Comparison of ENCODE assay signal across 25 mouse cellular contexts in the genomic region with DNA sequence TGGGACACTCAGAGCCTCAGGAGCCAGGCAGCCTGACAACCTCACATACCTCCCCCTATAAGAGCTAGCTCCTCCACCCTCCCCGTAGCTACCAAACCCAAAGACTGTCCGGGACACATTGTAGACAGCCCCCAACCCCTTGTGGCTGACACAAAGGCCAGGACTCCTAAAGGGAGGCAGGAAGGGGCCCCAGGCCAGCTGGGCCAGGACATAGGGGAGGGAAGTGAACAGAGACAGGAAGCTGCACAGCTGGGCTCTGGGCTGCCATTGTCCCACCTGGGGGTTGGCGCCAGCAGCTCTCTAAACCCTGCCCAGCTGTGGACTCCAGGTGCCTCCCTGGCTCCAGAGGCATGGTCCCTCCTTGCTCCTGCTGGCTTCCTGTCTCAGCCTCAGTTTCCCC. TPM values are rescaled to one million over a fixed set of nuclear protein-coding genes. Genes with fewer than 3 reads are reported as not detected.
A peak's percentile ranks its signal among the peaks of the same experiment; 100 is the strongest.
DNase-seq lines count a peak whose midpoint lies in the region; ATAC-seq and TF ChIP-seq lines count a peak whose summit lies in the region.
"Had no signal": no experiment of that assay in that cellular context is flagged by ENCODE, and none has a peak within 500 bp of the region (broad histone marks: within the 10 kb centered on the region; RNA-seq: fewer than 3 reads in every experiment).

No protein-coding gene starts in this region.

- H3K4me2 ChIP-seq in kidney, embryonic 16.5 days (replicated peaks; ENCODE audit: low read depth, low read length) = no peak overlapping the region
- no peak overlapping the region for H3K4me2 ChIP-seq in kidney, embryonic 14.5 days (replicated peaks; ENCODE audit: low read depth, low read length)
- no peak overlapping the region for H3K4me2 ChIP-seq in stomach, embryonic 15.5 days
- H3K4me2 ChIP-seq in stomach, postnatal 0 days (replicated peaks; ENCODE audit: low read depth) = no peak overlapping the region
- no peak overlapping the region for H3K4me2 ChIP-seq in stomach, embryonic 16.5 days (ENCODE audit: low read depth, low read length)
- H3K4me2 ChIP-seq: forebrain, embryonic 12.5 days had no signal

- WGBS in kidney, embryonic 16.5 days = 71% methylated on average over 3 of the region's 3 CpGs
- WGBS in kidney, embryonic 14.5 days = 59% methylated on average over 3 of the region's 3 CpGs
- 56% methylated on average over 3 of the region's 3 CpGs for WGBS in stomach, embryonic 15.5 days
- WGBS in stomach, postnatal 0 days = 72% methylated on average over 3 of the region's 3 CpGs
- WGBS in stomach, embryonic 16.5 days = 63% methylated on average over 3 of the region's 3 CpGs

- H3K27ac ChIP-seq in kidney, embryonic 16.5 days (ENCODE audit: low read length) = no peak overlapping the region
- no peak overlapping the region for H3K27ac ChIP-seq in kidney, embryonic 14.5 days (ENCODE audit: low read depth, low read length)
- no peak overlapping the region for H3K27ac ChIP-seq in stomach, embryonic 15.5 days
- H3K27ac ChIP-seq in stomach, postnatal 0 days (replicated peaks) = no peak overlapping the region
- H3K27ac ChIP-seq in stomach, embryonic 16.5 days (ENCODE audit: low read length) = no peak overlapping the region
- H3K27ac ChIP-seq: forebrain, embryonic 12.5 days; left cerebral cortex, adult 2 months had no signal

- H3K9ac ChIP-seq in kidney, embryonic 16.5 days (replicated peaks; ENCODE audit: low read length) = no peak overlapping the region
- H3K9ac ChIP-seq in kidney, embryonic 14.5 days (ENCODE audit: low read depth, low read length) = no peak overlapping the region
- H3K9ac ChIP-seq in stomach, embryonic 15.5 days = no peak overlapping the region
- H3K9ac ChIP-seq in stomach, postnatal 0 days (ENCODE audit: low read length) = no peak overlapping the region
- H3K9ac ChIP-seq in stomach, embryonic 16.5 days (ENCODE audit: low read length) = no peak overlapping the region
- H3K9ac ChIP-seq: forebrain, embryonic 12.5 days had no signal

- DNase-seq in stomach, postnatal 0 days (ENCODE audit: low spot score) = no peak
- DNase-seq in adrenal gland, postnatal 4 days (ENCODE audit: low spot score in 2 of 2) = no peak
- DNase-seq in testis, postnatal 14 days (ENCODE audit: low spot score) = no peak
- no peak for DNase-seq in layer of hippocampus, postnatal 25 days (ENCODE audit: extremely low spot score in 1 of 2, low spot score in 1 of 2)
- DNase-seq: cerebellum, adult 9-10 months; heart, adult 18-20 months; kidney, adult 18-20 months; kidney, postnatal 25 days; left cerebral cortex, postnatal 4 days; retina, postnatal 1 day had no signal

- no peak for TF ChIP-seq EP300 in stomach, postnatal 0 days (optimal IDR thresholded peaks at IDR 0.05)

- H3K27me3 ChIP-seq in kidney, embryonic 16.5 days (ENCODE audit: insufficient read depth, low read length) = no peaks in the 10 kb centered on the region
- no peaks in the 10 kb centered on the region for H3K27me3 ChIP-seq in kidney, embryonic 14.5 days (ENCODE audit: control insufficient read depth, insufficient read depth, low read length)
- H3K27me3 ChIP-seq in stomach, embryonic 15.5 days (replicated peaks) = no peaks in the 10 kb centered on the region
- no peaks in the 10 kb centered on the region for H3K27me3 ChIP-seq in stomach, postnatal 0 days (ENCODE audit: control insufficient read depth, insufficient read depth, low read length)
- H3K27me3 ChIP-seq in stomach, embryonic 16.5 days (ENCODE audit: control insufficient read depth, insufficient read depth, low read length) = no peaks in the 10 kb centered on the region
- H3K27me3 ChIP-seq: forebrain, embryonic 12.5 days had no signal

- peak; percentile 57 for ATAC-seq in kidney, embryonic 16.5 days (ENCODE audit: low FRiP score, low TSS enrichment)
- no peak for ATAC-seq in kidney, embryonic 14.5 days (ENCODE audit: low FRiP score, low TSS enrichment)
- peak; percentile 27; the same call in 1 of the 2 replicates for ATAC-seq in stomach, embryonic 15.5 days (ENCODE audit: insufficient read depth, low FRiP score, low read depth)
- no peak for ATAC-seq in stomach, postnatal 0 days (ENCODE audit: low FRiP score, low TSS enrichment)
- peak; percentile 53; the same call in 1 of the 2 replicates for ATAC-seq in stomach, embryonic 16.5 days (ENCODE audit: insufficient read depth, low FRiP score)
- ATAC-seq: lung, postnatal 0 days had no signal

- H3K4me3 ChIP-seq in kidney, embryonic 16.5 days (ENCODE audit: low read length) = no peak overlapping the region
- H3K4me3 ChIP-seq in kidney, embryonic 14.5 days (ENCODE audit: low read length) = no peak overlapping the region
- H3K4me3 ChIP-seq in stomach, embryonic 15.5 days (replicated peaks) = no peak overlapping the region
- H3K4me3 ChIP-seq in stomach, postnatal 0 days (ENCODE audit: low read depth, low read length) = no peak overlapping the region
- H3K4me3 ChIP-seq in stomach, embryonic 16.5 days (replicated peaks; ENCODE audit: low read length) = no peak overlapping the region
- H3K4me3 ChIP-seq: forebrain, embryonic 12.5 days; left cerebral cortex, adult 2 months; megakaryocyte, embryonic 14.5 days had no signal

- TF ChIP-seq CTCF in stomach, postnatal 0 days (IDR thresholded peaks at IDR 0.05; ENCODE audit: low read depth) = no peak

- H3K4me1 ChIP-seq in kidney, embryonic 16.5 days (ENCODE audit: insufficient read depth, low read length) = no peaks in the 10 kb centered on the region
- no peaks in the 10 kb centered on the region for H3K4me1 ChIP-seq in kidney, embryonic 14.5 days (ENCODE audit: control insufficient read depth, insufficient read depth, low read length)
- H3K4me1 ChIP-seq in stomach, embryonic 15.5 days = no peaks in the 10 kb centered on the region
- no peaks in the 10 kb centered on the region for H3K4me1 ChIP-seq in stomach, postnatal 0 days (replicated peaks; ENCODE audit: control insufficient read depth, insufficient read depth)
- no peaks in the 10 kb centered on the region for H3K4me1 ChIP-seq in stomach, embryonic 16.5 days (ENCODE audit: control insufficient read depth, insufficient read depth, low read length)

- no peaks in the 10 kb centered on the region for H3K9me3 ChIP-seq in kidney, embryonic 16.5 days (ENCODE audit: low read length)
- H3K9me3 ChIP-seq in kidney, embryonic 14.5 days (ENCODE audit: control insufficient read depth, low read length) = no peaks in the 10 kb centered on the region
- H3K9me3 ChIP-seq in stomach, embryonic 15.5 days = no peaks in the 10 kb centered on the region
- H3K9me3 ChIP-seq in stomach, postnatal 0 days (ENCODE audit: control insufficient read depth, low read length) = no peaks in the 10 kb centered on the region
- no peaks in the 10 kb centered on the region for H3K9me3 ChIP-seq in stomach, embryonic 16.5 days (replicated peaks; ENCODE audit: control insufficient read depth, low read length)
- H3K9me3 ChIP-seq: forebrain, embryonic 12.5 days; megakaryocyte, embryonic 14.5 days had no signal

- no peaks in the 10 kb centered on the region for H3K36me3 ChIP-seq in kidney, embryonic 16.5 days (ENCODE audit: insufficient read depth, low read length)
- H3K36me3 ChIP-seq in kidney, embryonic 14.5 days (ENCODE audit: control insufficient read depth, insufficient read depth, low read length) = no peaks in the 10 kb centered on the region
- no peaks in the 10 kb centered on the region for H3K36me3 ChIP-seq in stomach, embryonic 15.5 days
- H3K36me3 ChIP-seq in stomach, postnatal 0 days (ENCODE audit: control insufficient read depth, insufficient read depth, low read length) = no peaks in the 10 kb centered on the region
- H3K36me3 ChIP-seq in stomach, embryonic 16.5 days (ENCODE audit: control insufficient read depth, insufficient read depth, low read length) = no peaks in the 10 kb centered on the region
- H3K36me3 ChIP-seq: forebrain, embryonic 12.5 days had no signal

RNA-seq across cellular contexts. Expression of a gene that starts 8.0 kb away (rescaled TPM):
- polyA plus RNA-seq in kidney, embryonic 16.5 days (2015; fragmentation: Nextera tagmentation; extraction: Ambion mirVana) = 0.27 TPM in 1 of 2 replicates, not detected in the other
- polyA plus RNA-seq in kidney, embryonic 14.5 days (2014; fragmentation: Nextera tagmentation; extraction: Ambion mirVana) = 0.34 TPM in 1 of 2 replicates, not detected in the other
- 0.23 and 0.39 TPM in 2 replicates for polyA plus RNA-seq in stomach, embryonic 15.5 days (2015; fragmentation: Nextera tagmentation; extraction: Ambion mirVana)
- polyA plus RNA-seq in stomach, postnatal 0 days (2015; fragmentation: Nextera tagmentation; extraction: Ambion mirVana) = 0.17 TPM in 2 replicates
- polyA plus RNA-seq in stomach, embryonic 16.5 days (2015; fragmentation: Nextera tagmentation; extraction: Ambion mirVana) = 0.71 TPM in 1 of 2 replicates, not detected in the other
- total RNA-seq in adrenal gland, postnatal 4 days (2021) = not detected
- not detected for total RNA-seq in layer of hippocampus, postnatal 25 days (2021)
- total RNA-seq: adrenal gland, adult 18-20 months; gastrocnemius, adult 8-10 months; heart, adult 18-20 months; hematopoietic stem cell, adult 5-6 weeks; left cerebral cortex, adult 2 months; left cerebral cortex, postnatal 4 days; liver, adult 2 months had no signal
- polyA plus RNA-seq: C2C12; forebrain, embryonic 12.5 days; heart, embryonic 14.5 days; liver, adult 2 months; lung, postnatal 0 days; testis, adult 2 months had no signal

RNA-seq across cellular contexts. Expression of a gene that starts 50.3 kb away (rescaled TPM):
- 36.3 and 38.9 TPM in 2 replicates for polyA plus RNA-seq in kidney, embryonic 16.5 days (2015; fragmentation: Nextera tagmentation; extraction: Ambion mirVana)
- polyA plus RNA-seq in kidney, embryonic 14.5 days (2014; fragmentation: Nextera tagmentation; extraction: Ambion mirVana) = 32.2 and 39.0 TPM in 2 replicates
- polyA plus RNA-seq in stomach, embryonic 15.5 days (2015; fragmentation: Nextera tagmentation; extraction: Ambion mirVana) = 24.5 and 25.6 TPM in 2 replicates
- 11.1 and 11.4 TPM in 2 replicates for polyA plus RNA-seq in stomach, postnatal 0 days (2015; fragmentation: Nextera tagmentation; extraction: Ambion mirVana)
- 21.5 and 21.6 TPM in 2 replicates for polyA plus RNA-seq in stomach, embryonic 16.5 days (2015; fragmentation: Nextera tagmentation; extraction: Ambion mirVana)
- total RNA-seq in adrenal gland, postnatal 4 days (2021) = 10 to 100 TPM; 23.5 to 24.4 TPM
- total RNA-seq in layer of hippocampus, postnatal 25 days (2021) = 10 to 100 TPM; 20.0 to 29.8 TPM

RNA-seq across cellular contexts. Expression of a gene that starts 51.5 kb away (rescaled TPM):
- 24.1 and 25.7 TPM in 2 replicates for polyA plus RNA-seq in kidney, embryonic 16.5 days (2015; fragmentation: Nextera tagmentation; extraction: Ambion mirVana)
- polyA plus RNA-seq in kidney, embryonic 14.5 days (2014; fragmentation: Nextera tagmentation; extraction: Ambion mirVana) = 13.3 and 17.5 TPM in 2 replicates
- polyA plus RNA-seq in stomach, embryonic 15.5 days (2015; fragmentation: Nextera tagmentation; extraction: Ambion mirVana) = 21.1 and 21.7 TPM in 2 replicates
- polyA plus RNA-seq in stomach, postnatal 0 days (2015; fragmentation: Nextera tagmentation; extraction: Ambion mirVana) = 12.8 and 15.8 TPM in 2 replicates
- polyA plus RNA-seq in stomach, embryonic 16.5 days (2015; fragmentation: Nextera tagmentation; extraction: Ambion mirVana) = 22.6 and 27.4 TPM in 2 replicates
- 10 to 100 TPM; 11.0 to 11.8 TPM for total RNA-seq in adrenal gland, postnatal 4 days (2021)
- 10 to 100 TPM; 18.8 to 19.5 TPM for total RNA-seq in layer of hippocampus, postnatal 25 days (2021)

Comparison
In these comparisons a context has a peak if more than half of its experiments do, and no peak if none do; other contexts are left out.
1. ATAC-seq: peak in kidney, embryonic 16.5 days (single experiment), stomach, embryonic 15.5 days (single experiment) and stomach, embryonic 16.5 days (single experiment); none in kidney, embryonic 14.5 days (single experiment) and stomach, postnatal 0 days (single experiment).